Mouse (Mus musculus): Measurements from ENCODE around the gene Ell2.

GRCm38 (mm10) chr13:75709026-75709778 lies 2.6 kb downstream of the Ell2 start:
- TF ChIP-seq POLR2A (IDR thresholded peaks at IDR 0.05; ENCODE audit: borderline replicate concordance, extremely low read depth, low read depth, low read length), result no peak
- no peak for TF ChIP-seq CTCF (IDR thresholded peaks at IDR 0.05; ENCODE audit: insufficient read depth, low read length)

All from lung, adult 2 months (tissue).